Mouse (Mus musculus) heart, adult 2 months (tissue): Measurements from ENCODE around the gene Mpst. TPM values are rescaled to one million over a fixed set of nuclear protein-coding genes. Genes with fewer than 3 reads are reported as not detected.

Experiments used
- DNase-seq, 2 experiments: peaks; one replicate each; pipeline ENCODE4 v3.0.0; 2021
- H3K27ac ChIP-seq: fragments of 200-600 bp; 2 replicates; pipeline ENCODE4 v1.8.1; 2022
- H3K27me3 ChIP-seq: fragments of 200-500 bp; 2 replicates; pipeline ENCODE4 v1.6.1; 2012; ENCODE audit warnings: mild to moderate bottlenecking, low read length, inconsistent platforms, mixed read lengths; ENCODE audit not compliant: control insufficient read depth, insufficient read depth
- H3K36me3 ChIP-seq: fragments of 200-500 bp; 2 replicates; pipeline ENCODE4 v1.6.1; 2012; ENCODE audit warnings: low read length, inconsistent platforms; ENCODE audit not compliant: control insufficient read depth, insufficient read depth
- H3K4me1 ChIP-seq: fragments of 200-500 bp; 2 replicates; pipeline ENCODE4 v1.6.1; 2011; ENCODE audit warnings: low read length; ENCODE audit not compliant: control insufficient read depth, insufficient read depth
- H3K4me3 ChIP-seq: fragments of 200-600 bp; 2 replicates; pipeline ENCODE4 v1.8.1; 2022
- H3K79me2 ChIP-seq: fragments of 200-500 bp; replicated peaks from 2 replicates; pipeline ENCODE4 v1.6.1; 2012; ENCODE audit warnings: mild to moderate bottlenecking, inconsistent platforms, low read length, moderate library complexity, mixed read lengths; ENCODE audit not compliant: control insufficient read depth, insufficient read depth
- H3K9ac ChIP-seq: fragments of 200-500 bp; 2 replicates; pipeline ENCODE4 v1.6.1; 2012; ENCODE audit warnings: low read depth, mild to moderate bottlenecking, control low read depth, inconsistent platforms, low read length, mixed read lengths
- CTCF ChIP-seq: fragments of 200-600 bp; IDR thresholded peaks from 2 replicates; pipeline ENCODE4 v1.8.1; 2022; ENCODE audit warnings: antibody characterized with exemption, mild to moderate bottlenecking, moderate library complexity
- EP300 ChIP-seq: fragments of 200-500 bp; IDR thresholded peaks from 2 replicates; pipeline ENCODE4 v1.6.1; 2011; ENCODE audit warnings: low read depth, low read length, control low read depth; ENCODE audit not compliant: insufficient read depth
- POLR2A ChIP-seq: fragments of 200-500 bp; IDR thresholded peaks from 2 replicates; pipeline ENCODE4 v1.6.1; 2011; ENCODE audit warnings: mild to moderate bottlenecking, low read depth, low read length, control low read depth; ENCODE audit not compliant: insufficient read depth
- WGBS: fragments of 180-500 bp; shearing (Covaris S2); methylation state at CpG from one replicate; pipeline ENCODE4 v1.1.7; 2018; 5-methylcytosine and 5-hydroxymethylcytosine counted together
- intact Hi-C: fragments of 180-260 bp; cut with DNase I; formaldehyde crosslinking; loops from one replicate; pipeline ENCODE4 v1.15.1; 2025
- polyA plus RNA-seq: library from polyadenylated mRNA; depleted of rRNA; stranded (reverse); fragments of >200 nt; gene quantifications from 2 replicates; pipeline ENCODE4 v1.2.3, GENCODE M21; 2012
- total RNA-seq, 2 experiments: library from RNA; stranded (reverse); gene quantifications; 2 replicates each; pipeline ENCODE4 v1.2.3; 2021

Gene Mpst
- total and polyA plus RNA-seq, 3 experiments: 37.5 to 79.5 (median 45.9) TPM

DNA sequence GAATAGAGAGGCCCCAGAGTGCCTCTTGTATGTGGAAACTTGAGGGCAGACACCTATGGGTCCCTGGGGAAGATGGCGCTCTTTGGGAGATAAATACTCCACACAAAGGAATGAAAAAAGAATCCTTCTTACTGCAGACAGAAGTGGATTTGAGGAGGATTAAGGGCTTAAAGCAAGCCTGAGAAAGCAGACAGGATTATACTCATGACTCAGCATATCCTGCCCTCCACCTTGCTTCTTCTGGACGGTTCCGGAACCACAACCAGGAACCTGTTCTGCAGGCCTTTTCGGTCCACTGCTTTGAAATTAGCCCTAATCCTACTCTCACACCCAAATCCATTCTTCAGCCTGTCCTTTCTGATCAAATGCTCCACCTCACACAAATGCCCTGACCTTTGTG is 24.1 kb upstream of the Mpst start:
- no peak for TF ChIP-seq EP300
- TF ChIP-seq CTCF: no peak
- Histone ChIP-seq H3K9ac (no peak overlapping the region), H3K36me3 (no peaks in the 10 kb centered on the region), H3K27me3 (no peaks in the 10 kb centered on the region), H3K4me3 (no peak overlapping the region), H3K27ac (no peak overlapping the region), H3K79me2 (no peaks in the 10 kb centered on the region), H3K4me1 (peaks cover 1% of the 10 kb centered on the region; the same call in 1 of the 2 replicates)
- intact Hi-C loops: no loop called here
- DNase-seq: no peak
- 86% methylated on average over 4 of the region's 4 CpGs for WGBS

DNA sequence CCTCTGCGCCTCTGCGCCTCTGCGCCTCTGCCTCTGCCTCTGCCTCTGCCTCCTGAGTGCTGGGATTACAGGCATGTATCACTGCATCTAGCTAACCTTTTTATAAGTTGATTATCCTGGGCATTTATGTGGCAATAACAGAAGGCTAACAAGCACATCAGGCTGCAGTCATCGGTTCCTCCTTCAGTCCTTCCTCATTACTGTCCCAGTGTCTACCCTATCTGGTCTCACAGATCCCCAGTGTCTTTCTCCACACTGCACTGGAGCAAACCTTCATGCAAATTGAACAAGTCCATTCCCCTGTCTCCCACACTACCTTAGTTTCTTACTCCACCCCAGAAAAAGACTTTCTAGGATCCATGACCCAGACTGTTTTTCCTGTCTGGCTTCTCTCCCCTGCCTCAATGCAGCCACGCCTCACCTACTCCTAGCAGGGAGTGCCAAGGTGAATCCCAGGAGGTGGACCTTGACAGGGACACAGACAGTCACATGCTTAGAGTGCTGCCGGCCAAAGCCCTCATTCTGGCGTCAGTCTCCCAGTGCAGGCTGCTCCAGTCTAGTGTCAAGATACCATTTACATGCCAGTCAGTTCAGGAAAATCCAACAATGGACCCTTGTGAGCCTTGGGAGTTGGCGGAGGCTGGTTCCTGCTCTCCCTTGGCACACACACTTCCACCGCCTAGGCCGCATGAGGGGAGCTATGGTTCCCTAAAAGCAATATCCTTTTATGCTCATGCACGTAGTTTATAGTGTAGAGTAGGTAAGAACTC is 22.6 kb upstream of the Mpst start:
- no peaks in the 10 kb centered on the region for H3K27me3 ChIP-seq
- DNase-seq: peak; percentile 34 to 53
- no peak overlapping the region for H3K4me3 ChIP-seq
- intact Hi-C loops: no loop called here
- no peaks in the 10 kb centered on the region for H3K36me3 ChIP-seq
- no peak overlapping the region for H3K9ac ChIP-seq
- 53% methylated on average over 11 of the region's 11 CpGs for WGBS
- no peak overlapping the region for H3K27ac ChIP-seq
- H3K79me2 ChIP-seq: no peaks in the 10 kb centered on the region
- peaks cover 1% of the 10 kb centered on the region; the same call in 1 of the 2 replicates for H3K4me1 ChIP-seq
- TF ChIP-seq EP300 (0 out of 2 replicates have a peak, but pooled peaks have one; percentile 56), POLR2A (no peak)

- Histone ChIP-seq H3K36me3 (no peaks in the 10 kb centered on the region), H3K4me3 (no peak overlapping the region), H3K79me2 (no peaks in the 10 kb centered on the region), H3K4me1 (peaks cover 1% of the 10 kb centered on the region; the same call in 1 of the 2 replicates), H3K27me3 (no peaks in the 10 kb centered on the region), H3K27ac (no peak overlapping the region), H3K9ac (no peak overlapping the region)
- 53% methylated on average over 7 of the region's 7 CpGs for WGBS
- intact Hi-C loops: no loop called here
- no peak for DNase-seq
- TF ChIP-seq CTCF (no peak), EP300 (no peak), POLR2A (no peak)
These were observed 21.7 kb upstream of the Mpst start for GRCm38 (mm10) chr15:78384220-78385116.

GRCm38 (mm10) chr15:78385564-78385963 is 20.7 kb upstream of the Mpst start:
- H3K36me3 ChIP-seq: no peaks in the 10 kb centered on the region
- 89% methylated on average over 1 of the region's 1 CpGs for WGBS
- DNase-seq: no peak

DNA sequence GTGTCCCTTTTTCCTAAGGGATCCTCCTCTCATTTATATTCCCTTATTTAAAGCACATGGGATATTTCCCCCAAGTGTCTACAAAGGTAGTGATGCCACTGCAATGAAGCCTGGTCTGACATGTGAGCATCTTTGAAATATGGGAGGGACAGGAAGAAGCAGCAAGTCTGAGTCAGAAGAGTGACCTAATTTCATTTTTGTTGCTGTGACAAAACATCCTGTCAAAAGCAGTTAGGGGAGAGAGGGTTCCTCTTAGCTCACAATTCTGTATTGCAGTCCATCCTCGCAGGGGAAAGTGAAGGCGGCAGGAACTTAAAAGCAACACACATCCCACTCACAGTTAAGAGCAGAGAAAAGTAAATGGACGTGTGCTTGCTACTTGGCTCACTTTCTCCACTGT is 15.4 kb upstream of the Mpst start:
- Histone ChIP-seq H3K36me3 (no peaks in the 10 kb centered on the region), H3K27ac (no peak overlapping the region), H3K9ac (no peak overlapping the region), H3K27me3 (no peaks in the 10 kb centered on the region), H3K79me2 (no peaks in the 10 kb centered on the region), H3K4me3 (no peak overlapping the region), H3K4me1 (no peaks in the 10 kb centered on the region)
- no peak for DNase-seq
- WGBS: 59% methylated on average over 3 of the region's 3 CpGs
- intact Hi-C loops: no loop called here
- TF ChIP-seq EP300: no peak

More at GRCm38 (mm10) chr15:78385564-78385963, 20.7 kb upstream of the Mpst start:
- H3K27me3 ChIP-seq: no peaks in the 10 kb centered on the region
- peaks cover 1% of the 10 kb centered on the region; the same call in 1 of the 2 replicates for H3K4me1 ChIP-seq
- no peak for TF ChIP-seq EP300
- TF ChIP-seq CTCF: no peak
- TF ChIP-seq POLR2A: no peak
- H3K9ac ChIP-seq: no peak overlapping the region
- H3K27ac ChIP-seq: no peak overlapping the region
- H3K4me3 ChIP-seq: no peak overlapping the region
- no peaks in the 10 kb centered on the region for H3K79me2 ChIP-seq
- intact Hi-C loops: no loop called here
